Mouse (Mus musculus) adrenal gland, adult 2 months (tissue): ENCODE measurements around the gene Lin7b. TPM values are rescaled to one million over a fixed set of nuclear protein-coding genes. Genes with fewer than 3 reads are reported as not detected.
A peak's percentile ranks its signal among the peaks of the same experiment; 100 is the strongest.
"Not testable (repeated sequence)": the region's sequence is repeated elsewhere in the genome, so short reads cannot be mapped to it uniquely, and the experiment has no call there.

Experiments used
- DNase-seq: peaks from one replicate; pipeline ENCODE4 v3.0.0; 2021
- polyA plus RNA-seq: library from polyadenylated mRNA; depleted of rRNA; stranded (reverse); fragments of >200 nt; gene quantifications from 2 replicates; pipeline ENCODE4 v1.2.3, GENCODE M21; 2012
- total RNA-seq, 2 experiments: library from RNA; stranded (reverse); gene quantifications; 2 replicates each; pipeline ENCODE4 v1.2.3; 2021

Lin7b gene
- total and polyA plus RNA-seq, 3 experiments, result 2.4 to 5.7 (median 3.8) TPM

- peak; percentile 100 for DNase-seq
Measured at GRCm38 (mm10) chr7:45395578-45396336, 25.4 kb upstream of the Lin7b start, which contains the start of gene Snrnp70. Snrnp70 (minus strand) TSS chr7:45395742.

- DNase-seq, result no peak
Measured at GRCm38 (mm10) chr7:45395129-45395541, 24.8 kb upstream of the Lin7b start.

- no peak for DNase-seq
Measured at GRCm38 (mm10) chr7:45386077-45386476, 15.7 kb upstream of the Lin7b start.

GRCm38 (mm10) chr7:45376057-45376456, 5.7 kb upstream of the Lin7b start:
- DNase-seq, result no peak

- DNase-seq, result no peak
Measured at GRCm38 (mm10) chr7:45374620-45375019, 4.2 kb upstream of the Lin7b start.

GRCm38 (mm10) chr7:45372371-45372770, 2.0 kb upstream of the Lin7b start:
- peak; percentile 61 for DNase-seq

- DNase-seq, result no peak
Measured at GRCm38 (mm10) chr7:45369836-45370474, 428 bp downstream of the Lin7b start.

GRCm38 (mm10) chr7:45369022-45369745, 1.2 kb downstream of the Lin7b start:
- DNase-seq, result no peak

GRCm38 (mm10) chr7:45368178-45368577, 2.2 kb downstream of the Lin7b start:
- DNase-seq, result no peak

GRCm38 (mm10) chr7:45367020-45367880, 3.1 kb downstream of the Lin7b start:
- peak; percentile 99 for DNase-seq

- no peak for DNase-seq
Measured at GRCm38 (mm10) chr7:45366652-45367019, 3.7 kb downstream of the Lin7b start, which contains the start of gene Ppfia3. Ppfia3 (minus strand) TSS chr7:45367019.

- DNase-seq, result peak; percentile 72
Measured at GRCm38 (mm10) chr7:45365742-45366651, 4.4 kb downstream of the Lin7b start.

GRCm38 (mm10) chr7:45363983-45364382, 6.4 kb downstream of the Lin7b start:
- DNase-seq, result no peak

GRCm38 (mm10) chr7:45362801-45363200, 7.6 kb downstream of the Lin7b start:
- DNase-seq, result no peak

GRCm38 (mm10) chr7:45361243-45361804, 9.1 kb downstream of the Lin7b start:
- peak; percentile 85 for DNase-seq

GRCm38 (mm10) chr7:45360404-45361125, 9.8 kb downstream of the Lin7b start:
- DNase-seq, result no peak

GRCm38 (mm10) chr7:45359081-45359480, 11.3 kb downstream of the Lin7b start:
- DNase-seq, result not testable (repeated sequence)

- DNase-seq, result no peak
Measured at GRCm38 (mm10) chr7:45356087-45356486, 14.3 kb downstream of the Lin7b start.

- no peak for DNase-seq
Measured at GRCm38 (mm10) chr7:45355318-45356020, 14.9 kb downstream of the Lin7b start.
